Mouse (Mus musculus) B cell, adult 67 days (primary cell): ENCODE measurements around the gene Plekha4. TPM values are rescaled to one million over a fixed set of nuclear protein-coding genes. Genes with fewer than 3 reads are reported as not detected.

Experiments used
- total RNA-seq, 2 experiments: library from RNA; stranded (reverse); gene quantifications; 4 replicates each; pipeline ENCODE4 v1.2.4; 2023

Plekha4 gene
- total RNA-seq, result 1 to 10 TPM; 2.5 to 2.8 TPM

DNA sequence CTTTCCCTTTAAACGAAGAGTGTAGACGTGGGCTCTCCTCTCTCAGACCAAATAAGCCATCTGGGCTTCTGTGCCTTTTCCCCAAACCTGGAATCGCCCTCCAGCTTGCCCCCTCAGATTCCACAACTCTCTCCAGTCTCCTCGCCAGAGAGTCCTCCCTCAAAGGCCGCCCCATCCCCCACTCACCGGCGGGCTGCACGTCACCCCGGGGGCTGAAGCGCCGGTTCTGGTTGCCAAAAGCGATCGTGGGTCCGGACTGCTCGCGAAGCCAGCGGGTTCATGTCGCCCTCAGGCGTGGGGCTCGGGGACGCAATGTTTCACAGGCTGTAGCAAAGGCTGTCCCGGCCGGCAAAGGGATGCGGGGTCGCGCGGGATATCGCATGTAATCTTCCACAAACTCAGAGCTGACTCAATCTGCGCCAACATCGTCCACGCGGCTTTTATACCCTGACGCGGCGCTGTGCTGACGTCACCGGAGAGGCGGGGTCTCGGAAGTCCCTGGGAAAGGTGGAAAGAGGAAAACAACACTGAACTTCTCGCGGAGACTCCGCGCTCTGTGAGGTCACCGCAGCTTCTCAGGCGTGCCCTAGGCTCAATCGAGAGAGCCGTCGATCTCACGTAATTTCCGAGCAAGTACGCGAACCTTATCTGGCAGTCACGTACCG is at the start of gene Plekha4, which contains the start of gene Ppp1r15a:
Gene Plekha4, plus strand, starts transcription at position 522 of the 665 bp plus-strand sequence.
Gene Ppp1r15a, minus strand, starts transcription at position 460 of the 665 bp plus-strand sequence.

DNA sequence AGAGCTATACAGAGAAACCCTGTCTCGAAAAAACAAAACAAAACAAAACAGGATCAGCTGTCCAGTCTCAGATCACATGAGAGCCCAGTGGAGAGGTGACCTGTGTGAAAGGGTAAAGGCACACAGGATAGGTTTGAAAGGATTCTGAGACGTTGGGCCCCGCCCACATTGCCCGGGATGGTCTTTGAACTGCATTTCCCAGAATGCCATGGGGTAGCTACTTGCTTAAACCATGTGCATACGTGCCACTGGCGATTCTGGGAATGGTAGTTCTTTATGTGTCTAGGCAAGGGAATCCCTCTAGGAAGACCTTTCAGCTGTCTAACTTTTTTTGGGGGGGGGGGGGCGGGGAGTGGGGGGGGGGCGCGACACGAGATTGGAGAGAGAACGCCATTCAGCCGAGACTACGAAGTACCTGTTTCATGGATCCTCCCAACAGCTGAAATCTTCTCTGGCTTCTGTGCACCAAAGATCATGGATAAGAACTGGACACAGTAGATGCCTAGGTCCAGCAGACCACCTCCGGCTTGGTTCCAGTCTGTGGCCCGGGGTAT is 44.7 kb upstream of the Plekha4 start, which contains the start of gene Tulp2:
Gene Tulp2, plus strand, starts transcription at position 504 of the 554 bp plus-strand sequence.

GRCm38 (mm10) chr7:45486761-45487415 is 39.2 kb upstream of the Plekha4 start, which contains the start of gene Gm45808:
TSS of gene Gm45808 (minus strand) at chr7:45486811.

DNA sequence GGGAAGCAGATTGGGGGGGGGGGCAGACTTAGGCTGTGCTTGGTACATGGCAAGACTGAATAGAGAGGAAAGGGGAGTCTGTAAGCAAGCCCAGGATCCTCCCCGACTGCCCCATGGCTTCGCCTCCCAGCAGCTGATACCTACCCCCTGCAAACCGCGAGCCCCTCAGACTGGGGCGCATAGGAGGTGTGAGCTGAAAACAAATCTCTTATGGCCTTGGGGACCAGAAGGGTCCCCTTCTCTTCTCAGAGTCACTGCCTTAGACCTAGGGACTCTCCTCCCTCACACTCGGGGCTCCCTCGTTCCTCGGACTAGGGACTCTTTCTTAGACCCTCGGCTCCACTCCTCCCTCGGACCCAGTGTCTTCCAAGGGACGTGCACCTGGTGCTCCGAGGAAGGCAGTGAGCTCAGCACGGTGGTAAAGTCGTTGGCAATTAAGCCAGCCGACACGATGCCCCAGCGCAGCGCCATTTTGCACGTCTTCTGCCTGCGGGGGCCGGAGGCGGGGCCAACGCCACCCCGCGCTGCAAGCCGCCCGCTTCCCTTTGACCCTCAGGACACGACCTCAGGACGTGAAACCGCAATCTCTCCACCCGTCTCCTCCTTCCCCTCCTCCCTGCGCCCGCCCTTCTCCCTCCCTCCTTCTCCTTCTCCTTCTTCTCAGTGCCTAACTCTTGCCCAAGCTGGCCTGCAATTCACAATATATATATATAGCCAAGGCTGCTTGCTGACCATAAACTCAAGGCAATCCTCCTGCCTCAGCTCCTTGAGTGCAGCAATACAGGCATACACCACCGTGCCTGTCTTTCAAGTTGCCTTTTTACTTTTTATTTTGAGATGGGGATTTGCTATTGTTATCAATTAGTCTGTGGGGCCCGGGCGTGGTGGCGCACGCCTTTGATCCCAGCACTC is 37.6 kb upstream of the Plekha4 start, which contains the start of gene Dhdh:
Gene Dhdh, minus strand, starts transcription at position 513 of the 912 bp plus-strand sequence.

GRCm38 (mm10) chr7:45509912-45510787 is 16.0 kb upstream of the Plekha4 start, which contains the start of gene Nucb1:
TSS of gene Nucb1 (minus strand) at chr7:45510406.

GRCm38 (mm10) chr7:45554744-45555143 is 28.6 kb downstream of the Plekha4 start, which contains the start of gene Hsd17b14:
TSS of gene Hsd17b14 (plus strand) at chr7:45554893.

DNA sequence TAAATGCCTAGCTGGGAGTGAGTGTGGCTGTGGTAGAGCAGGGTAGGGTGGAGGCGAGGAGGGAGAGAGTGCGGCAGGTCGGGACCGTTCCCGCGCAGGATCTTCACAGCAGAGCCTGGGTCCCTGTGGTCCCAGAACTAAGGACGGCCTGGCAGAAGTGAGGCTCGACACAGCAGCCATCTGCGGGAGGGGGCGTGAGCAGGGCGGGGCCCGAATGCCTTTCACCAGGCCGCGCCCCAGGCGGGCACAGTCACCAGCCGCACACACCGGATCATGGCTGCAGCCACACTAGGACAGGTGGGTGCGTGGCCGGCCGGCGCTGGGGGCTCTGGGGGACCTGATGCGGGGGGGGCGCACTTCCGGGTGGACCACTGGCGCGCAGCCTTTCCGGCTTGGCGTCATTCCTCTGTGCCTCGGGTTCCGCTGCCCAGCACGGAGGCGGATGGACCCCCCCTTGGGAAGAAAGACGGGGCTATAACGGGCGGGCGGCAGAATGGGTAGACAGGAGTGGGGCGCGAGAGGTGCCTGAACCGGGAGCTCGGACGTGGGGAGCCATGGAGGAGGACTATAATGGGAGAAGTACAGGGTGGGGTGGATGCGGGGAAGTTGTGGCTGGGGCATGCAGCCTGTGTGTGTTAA is 44.1 kb downstream of the Plekha4 start, which contains the start of gene Bcat2:
Gene Bcat2, plus strand, starts transcription at position 51 of the 639 bp plus-strand sequence.

Other genes with a start within 250 kb of the Plekha4 start
- 1 to 10 TPM; 1.1 to 1.9 TPM for gene Slc6a21, start 248.8 kb upstream of the Plekha4 start, total RNA-seq
- 10 to 100 TPM in 1 of 2 experiments, 1 to 10 TPM in 1; 8.6 to 16.3 TPM for gene Trpm4, start 192.6 kb upstream of the Plekha4 start, total RNA-seq
- not detected for gene Hrc, start 191.0 kb upstream of the Plekha4 start, total RNA-seq
- under 1 TPM in 1 of 2 experiments, not detected in 1; 0.17 TPM for gene Ppfia3, start 159.3 kb upstream of the Plekha4 start, total RNA-seq
- 1 to 10 TPM; 1.2 to 1.5 TPM for gene Lin7b, start 155.7 kb upstream of the Plekha4 start, total RNA-seq
- 100 to 1,000 TPM; 614 to 615 TPM for gene Snrnp70, start 130.6 kb upstream of the Plekha4 start, total RNA-seq
- not detected for gene Kcna7, start 120.7 kb upstream of the Plekha4 start, total RNA-seq
- not detected for gene Ntf5, start 112.6 kb upstream of the Plekha4 start, total RNA-seq
- gene Lhb, start 105.5 kb upstream of the Plekha4 start, total RNA-seq, result not detected
- 10 to 100 TPM; 21.3 to 24.4 TPM for gene Gys1, start 91.5 kb upstream of the Plekha4 start, total RNA-seq
- 10 to 100 TPM; 48.0 to 56.3 TPM for gene Ruvbl2, start 88.2 kb upstream of the Plekha4 start, total RNA-seq
- gene Ftl1, start 66.4 kb upstream of the Plekha4 start, total RNA-seq, result 100 to 1,000 TPM; 609 to 629 TPM
- 100 to 1,000 TPM; 113 to 118 TPM for gene Bax, start 59.4 kb upstream of the Plekha4 start, total RNA-seq
- gene Tulp2, start 44.5 kb upstream of the Plekha4 start, total RNA-seq, result not detected
- gene Gm45808, start 39.5 kb upstream of the Plekha4 start, total RNA-seq, result 1 to 10 TPM in 1 of 2 experiments, not detected in 1; 3.7 TPM
- 1 to 10 TPM; 3.3 to 5.3 TPM for gene Dhdh, start 37.5 kb upstream of the Plekha4 start, total RNA-seq
- 10 to 100 TPM; 78.3 to 83.7 TPM for gene Nucb1, start 15.9 kb upstream of the Plekha4 start, total RNA-seq
- gene Ppp1r15a, start 62 bp upstream of the Plekha4 start, total RNA-seq, result 1,000 to 10,000 TPM in 1 of 2 experiments, 100 to 1,000 TPM in 1; 780 to 1,130 TPM
- 1 to 10 TPM in 1 of 2 experiments, not detected in 1; 8.0 TPM for gene Hsd17b14, start 28.6 kb downstream of the Plekha4 start, total RNA-seq
- 10 to 100 TPM; 28.7 to 47.2 TPM for gene Bcat2, start 43.8 kb downstream of the Plekha4 start, total RNA-seq
- not detected for gene Fgf21, start 89.2 kb downstream of the Plekha4 start, total RNA-seq
- not detected for gene Fut1, start 91.0 kb downstream of the Plekha4 start, total RNA-seq
- gene Izumo1, start 95.5 kb downstream of the Plekha4 start, total RNA-seq, result not detected
- not detected for gene Rasip1, start 101.2 kb downstream of the Plekha4 start, total RNA-seq
- gene Mamstr, start 113.6 kb downstream of the Plekha4 start, total RNA-seq, result not detected
- gene Fut2, start 140.1 kb downstream of the Plekha4 start, total RNA-seq, result not detected
- gene Ntn5, start 157.7 kb downstream of the Plekha4 start, total RNA-seq, result not detected
- gene Sec1, start 168.1 kb downstream of the Plekha4 start, total RNA-seq, result not detected
- not detected for gene Car11, start 173.5 kb downstream of the Plekha4 start, total RNA-seq
- 10 to 100 TPM; 18.5 to 23.3 TPM for gene Dbp, start 178.8 kb downstream of the Plekha4 start, total RNA-seq
- gene Rpl18, start 189.1 kb downstream of the Plekha4 start, total RNA-seq, result 1,000 to 10,000 TPM; 1,959 to 2,082 TPM
- 10 to 100 TPM; 33.4 to 41.2 TPM for gene Sphk2, start 191.7 kb downstream of the Plekha4 start, total RNA-seq
- gene Fam83e, start 194.9 kb downstream of the Plekha4 start, total RNA-seq, result under 1 TPM; 0.42 to 0.99 TPM
- not detected for gene Spaca4, start 199.5 kb downstream of the Plekha4 start, total RNA-seq